Comparison of ENCODE assay signal across 8 mouse cellular contexts in genomic region chr9:102719936-102720566, GRCm38 (mm10). TPM values are rescaled to one million over a fixed set of nuclear protein-coding genes. Genes with fewer than 3 reads are reported as not detected.
A peak's percentile ranks its signal among the peaks of the same experiment; 100 is the strongest.
DNase-seq lines count a peak whose midpoint lies in the region; ATAC-seq and TF ChIP-seq lines count a peak whose summit lies in the region.

No protein-coding gene starts in this region.

- H3K4me1 ChIP-seq in heart, embryonic 16.5 days (ENCODE audit: control insufficient read depth, insufficient read depth, low read length) = peaks cover 70% of the 10 kb centered on the region
- H3K4me1 ChIP-seq in limb, embryonic 14.5 days (ENCODE audit: control insufficient read depth, insufficient read depth, low read length) = peaks cover 76% of the 10 kb centered on the region
- H3K4me1 ChIP-seq in stomach, postnatal 0 days (replicated peaks; ENCODE audit: control insufficient read depth, insufficient read depth) = peaks cover 6% of the 10 kb centered on the region; the same call in 1 of the 2 replicates

- ATAC-seq in heart, embryonic 16.5 days (replicated peaks; ENCODE audit: extremely low read depth, insufficient read depth, low FRiP score) = no peak
- no peak for ATAC-seq in limb, embryonic 14.5 days (ENCODE audit: low FRiP score, low read depth)
- no peak for ATAC-seq in stomach, postnatal 0 days (ENCODE audit: low FRiP score, low TSS enrichment)

- peak; percentile 32 for DNase-seq in urinary bladder, adult 2 months (ENCODE audit: low spot score)
- DNase-seq in urinary bladder, postnatal 36 days (ENCODE audit: low spot score in 2 of 2) = no peak
- DNase-seq in limb, embryonic 14.5 days (ENCODE audit: low spot score) = no peak
- no peak for DNase-seq in stomach, postnatal 0 days (ENCODE audit: low spot score)
- DNase-seq in cerebellum, adult 9-11 months = no peak
- DNase-seq in urinary bladder, postnatal 25 days (ENCODE audit: low spot score) = no peak
- DNase-seq in right cerebral cortex, adult 2 months (ENCODE audit: low spot score in 2 of 2) = no peak

- TF ChIP-seq CTCF in stomach, postnatal 0 days (IDR thresholded peaks at IDR 0.05; ENCODE audit: low read depth) = no peak

- H3K4me2 ChIP-seq in heart, embryonic 16.5 days (ENCODE audit: low read depth, low read length) = peak overlapping the region; percentile 96
- H3K4me2 ChIP-seq in limb, embryonic 14.5 days (replicated peaks; ENCODE audit: low read depth, low read length, severe bottlenecking) = peak overlapping the region; percentile 92
- H3K4me2 ChIP-seq in stomach, postnatal 0 days (replicated peaks; ENCODE audit: low read depth) = peak overlapping the region; percentile 87

- no peaks in the 10 kb centered on the region for H3K27me3 ChIP-seq in heart, embryonic 16.5 days (ENCODE audit: control insufficient read depth, insufficient read depth, low read length)
- no peaks in the 10 kb centered on the region for H3K27me3 ChIP-seq in limb, embryonic 14.5 days (ENCODE audit: control insufficient read depth, insufficient read depth, low read length)
- no peaks in the 10 kb centered on the region for H3K27me3 ChIP-seq in stomach, postnatal 0 days (ENCODE audit: control insufficient read depth, insufficient read depth, low read length)

- H3K9ac ChIP-seq in heart, embryonic 16.5 days (ENCODE audit: low read length) = peak overlapping the region; percentile 100
- H3K9ac ChIP-seq in limb, embryonic 14.5 days (ENCODE audit: low read depth, low read length, severe bottlenecking) = peak overlapping the region; percentile 99
- peak overlapping the region; percentile 51 for H3K9ac ChIP-seq in stomach, postnatal 0 days (ENCODE audit: low read length)

- no peak for TF ChIP-seq POLR2A in limb, embryonic 14.5 days (IDR thresholded peaks at IDR 0.05; ENCODE audit: borderline replicate concordance, extremely low read depth, insufficient read depth, insufficient read length)

- H3K27ac ChIP-seq in heart, embryonic 16.5 days (ENCODE audit: low read length) = peak overlapping the region; percentile 96
- H3K27ac ChIP-seq in limb, embryonic 14.5 days (replicated peaks; ENCODE audit: low read depth, low read length) = 0 out of 2 replicates have a peak overlapping the region, but pooled peaks have one; percentile 26
- peak overlapping the region; percentile 35; the same call in 1 of the 2 replicates for H3K27ac ChIP-seq in stomach, postnatal 0 days (replicated peaks)

- peaks cover 36% of the 10 kb centered on the region for H3K36me3 ChIP-seq in heart, embryonic 16.5 days (ENCODE audit: control insufficient read depth, insufficient read depth)
- peaks cover 54% of the 10 kb centered on the region for H3K36me3 ChIP-seq in limb, embryonic 14.5 days (ENCODE audit: control insufficient read depth, insufficient read depth, low read length)
- H3K36me3 ChIP-seq in stomach, postnatal 0 days (ENCODE audit: control insufficient read depth, insufficient read depth, low read length) = peaks cover 35% of the 10 kb centered on the region

- no peaks in the 10 kb centered on the region for H3K9me3 ChIP-seq in heart, embryonic 16.5 days (replicated peaks; ENCODE audit: control insufficient read depth, low read length)
- no peaks in the 10 kb centered on the region for H3K9me3 ChIP-seq in limb, embryonic 14.5 days (ENCODE audit: control insufficient read depth, low read length)
- no peaks in the 10 kb centered on the region for H3K9me3 ChIP-seq in stomach, postnatal 0 days (ENCODE audit: control insufficient read depth, low read length)

- WGBS in heart, embryonic 16.5 days = 33% methylated on average over 17 of the region's 17 CpGs
- 65% methylated on average over 17 of the region's 17 CpGs for WGBS in limb, embryonic 14.5 days
- 45% methylated on average over 17 of the region's 17 CpGs for WGBS in stomach, postnatal 0 days

- no peak for TF ChIP-seq EP300 in stomach, postnatal 0 days (optimal IDR thresholded peaks at IDR 0.05)

- H3K4me3 ChIP-seq in heart, embryonic 16.5 days (ENCODE audit: low read length) = peak overlapping the region; percentile 94
- peak overlapping the region; percentile 100 for H3K4me3 ChIP-seq in limb, embryonic 14.5 days (replicated peaks; ENCODE audit: low read length)
- peak overlapping the region; percentile 83 for H3K4me3 ChIP-seq in stomach, postnatal 0 days (ENCODE audit: low read depth, low read length)

RNA-seq across cellular contexts. Expression of gene Amotl2, which starts 3.6 kb away (rescaled TPM):
- 51.0 and 52.2 TPM in 2 replicates for polyA plus RNA-seq in urinary bladder, adult 2 months (2012; rRNA removed)
- 38.6 and 43.4 TPM in 2 replicates for polyA plus RNA-seq in heart, embryonic 16.5 days (2015; fragmentation: Nextera tagmentation; extraction: Ambion mirVana)
- polyA plus RNA-seq in limb, embryonic 14.5 days (2012; rRNA removed) = 58.9 and 67.7 TPM in 2 replicates
- 52.7 and 66.6 TPM in 2 replicates for polyA plus RNA-seq in limb, embryonic 14.5 days (2014; fragmentation: Nextera tagmentation; extraction: Ambion mirVana)
- 18.6 and 22.7 TPM in 2 replicates for polyA plus RNA-seq in stomach, postnatal 0 days (2015; fragmentation: Nextera tagmentation; extraction: Ambion mirVana)

Comparison
In these comparisons a context has a peak if more than half of its experiments do, and no peak if none do; other contexts are left out.
1. H3K27ac ChIP-seq: peak in every context shown above with its lines; median percentile 96 in heart, embryonic 16.5 days; 35 in stomach, postnatal 0 days; 26 in limb, embryonic 14.5 days.